Mouse (Mus musculus) hindbrain, embryonic 11.5 days (tissue): ENCODE measurements around the gene Gm45234. TPM values are rescaled to one million over a fixed set of nuclear protein-coding genes. Genes with fewer than 3 reads are reported as not detected.

Source experiments
- ATAC-seq: fragments of 200-750 bp; cut with Nextera tagmentation; 2 replicates; pipeline ENCODE4 v1.8.0; 2017; ENCODE audit warnings: mild to moderate bottlenecking, moderate TSS enrichment, moderate library complexity; ENCODE audit not compliant: low FRiP score
- DNase-seq: peaks from one replicate; pipeline ENCODE4 v3.0.0-alpha.2; 2015; ENCODE audit warnings: low spot score
- H3K27ac ChIP-seq: fragments of 300-500 bp; sonication (generic); 2 replicates; pipeline ENCODE4 v1.5.1; 2014; ENCODE audit warnings: mild to moderate bottlenecking, low read depth, low read length
- H3K27me3 ChIP-seq: fragments of 300-500 bp; sonication (generic); 2 replicates; pipeline ENCODE4 v1.6.1; 2014; ENCODE audit warnings: mild to moderate bottlenecking, low read length, moderate library complexity, mixed read lengths; ENCODE audit not compliant: control insufficient read depth, insufficient read depth
- H3K36me3 ChIP-seq: fragments of 300-500 bp; sonication (generic); 2 replicates; pipeline ENCODE4 v1.6.1; 2014; ENCODE audit warnings: mild to moderate bottlenecking, low read length, moderate library complexity, mixed read lengths; ENCODE audit not compliant: control insufficient read depth, insufficient read depth
- H3K4me1 ChIP-seq: fragments of 300-500 bp; sonication (generic); replicated peaks from 2 replicates; pipeline ENCODE4 v1.6.1; 2014; ENCODE audit warnings: low read length, mixed read lengths; ENCODE audit not compliant: control insufficient read depth, insufficient read depth
- H3K4me2 ChIP-seq: fragments of 300-500 bp; sonication (generic); replicated peaks from 2 replicates; pipeline ENCODE4 v1.6.1; 2014; ENCODE audit warnings: mild to moderate bottlenecking, low read depth, low read length
- H3K4me3 ChIP-seq: fragments of 300-500 bp; sonication (generic); 2 replicates; pipeline ENCODE4 v1.5.1; 2014; ENCODE audit warnings: low read depth, low read length
- H3K9ac ChIP-seq: fragments of 300-500 bp; sonication (generic); 2 replicates; pipeline ENCODE4 v1.6.1; 2014; ENCODE audit warnings: low read depth, low read length
- H3K9me3 ChIP-seq: fragments of 300-500 bp; sonication (generic); 2 replicates; pipeline ENCODE4 v1.6.1; 2016; ENCODE audit warnings: low read length; ENCODE audit not compliant: control insufficient read depth
- WGBS: fragments of 180-500 bp; shearing (Covaris S2); extraction: QIAGEN DNeasy Blood & Tissue Kit; methylation state at CpG from one replicate; pipeline ENCODE4 v1.1.7; 2014; 5-methylcytosine and 5-hydroxymethylcytosine counted together
- polyA plus RNA-seq: library from polyadenylated mRNA; unstranded; fragments of >200 nt; fragmentation: Nextera tagmentation; extraction: Ambion mirVana; gene quantifications from 2 replicates; pipeline ENCODE4 v1.2.1, GENCODE M21; 2014

Gm45234 gene
- polyA plus RNA-seq, 1 experiment from 2014 or later: not detected

DNA sequence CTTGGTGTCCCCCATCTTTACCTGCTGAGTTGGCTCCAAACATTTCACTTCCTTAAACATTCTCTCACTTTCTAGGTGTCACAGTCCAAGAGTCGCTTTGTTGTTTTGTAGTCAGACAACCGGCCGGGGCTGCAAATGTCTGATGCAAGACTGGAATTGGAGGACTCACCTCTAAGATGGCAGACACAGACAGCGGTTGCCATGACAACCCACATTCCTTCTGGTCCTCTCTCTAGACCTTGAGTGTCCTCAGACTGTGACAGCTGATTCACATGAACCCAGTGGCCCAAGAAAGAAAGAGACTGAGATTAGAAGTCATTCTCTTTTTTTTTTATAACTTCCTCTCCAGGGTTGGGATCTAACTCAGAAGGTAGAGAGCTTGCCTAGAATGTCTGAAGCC, 33.7 kb upstream of the Gm45234 start:
- Histone ChIP-seq H3K9ac (no peak overlapping the region), H3K4me1 (no peaks in the 10 kb centered on the region), H3K27me3 (no peaks in the 10 kb centered on the region), H3K36me3 (no peaks in the 10 kb centered on the region), H3K4me2 (no peak overlapping the region), H3K27ac (no peak overlapping the region), H3K9me3 (no peaks in the 10 kb centered on the region), H3K4me3 (no peak overlapping the region)
- ATAC-seq (no peak), DNase-seq (no peak)
- WGBS: 83% methylated on average over 4 of the region's 4 CpGs

DNA sequence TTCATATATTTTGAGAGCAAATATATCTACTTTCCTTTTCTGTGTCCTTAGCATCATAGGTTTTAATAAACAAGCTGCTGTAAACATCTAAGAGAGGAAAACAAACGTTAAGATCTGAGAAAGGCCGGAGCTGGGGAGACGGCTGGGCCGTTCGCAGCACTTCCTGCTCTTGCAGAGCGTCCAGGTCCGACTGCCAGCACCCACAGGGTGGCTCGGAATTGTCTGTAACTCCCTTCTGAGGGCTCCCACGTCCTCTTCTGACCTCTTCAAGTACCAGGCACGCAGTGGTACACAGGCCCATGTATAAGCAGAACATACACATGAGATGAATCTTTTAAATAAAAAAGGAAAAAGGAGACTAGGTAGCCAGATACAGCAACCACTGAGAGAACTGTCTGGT, 31.9 kb upstream of the Gm45234 start:
- H3K9me3 ChIP-seq: no peaks in the 10 kb centered on the region
- H3K4me1 ChIP-seq: no peaks in the 10 kb centered on the region; the same call in 1 of the 2 replicates
- no peak overlapping the region for H3K9ac ChIP-seq
- ATAC-seq (no peak), DNase-seq (no peak)
- no peak overlapping the region for H3K4me2 ChIP-seq
- H3K4me3 ChIP-seq: no peak overlapping the region
- no peak overlapping the region for H3K27ac ChIP-seq
- H3K27me3 ChIP-seq: no peaks in the 10 kb centered on the region
- no peaks in the 10 kb centered on the region for H3K36me3 ChIP-seq
- 78% methylated on average over 10 of the region's 10 CpGs for WGBS

DNA sequence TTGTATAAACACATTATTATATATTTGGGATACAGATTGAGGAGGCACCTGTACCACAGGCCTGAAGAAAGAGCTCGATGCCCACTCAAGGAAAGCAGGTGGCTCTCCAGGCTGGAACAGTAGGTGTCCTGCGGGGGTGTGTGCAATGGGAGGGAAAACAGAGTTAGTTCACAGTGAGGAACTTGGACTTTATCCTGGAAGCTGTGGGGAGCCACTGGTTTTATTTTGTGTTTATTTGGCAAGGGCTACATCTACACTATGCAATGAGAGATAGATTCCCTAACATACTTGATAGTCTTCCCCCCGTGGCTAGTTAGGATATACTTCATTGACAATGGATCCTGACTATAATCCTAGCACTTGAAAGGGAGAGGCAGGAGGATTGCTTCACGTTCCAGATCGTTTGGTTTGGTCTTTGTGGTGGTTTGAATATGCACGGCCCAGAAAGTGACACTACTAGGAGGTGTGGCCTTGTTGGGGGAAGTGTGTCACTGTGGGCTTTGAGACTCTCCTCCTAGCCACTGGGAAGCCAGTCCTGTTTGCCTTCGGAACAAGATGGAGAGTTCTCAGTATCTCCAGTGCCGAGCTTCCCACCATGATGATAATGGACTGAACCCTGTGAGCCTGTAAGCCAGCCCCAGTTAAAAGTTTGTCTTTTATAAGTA, 31.1 kb upstream of the Gm45234 start:
- no peak overlapping the region for H3K4me2 ChIP-seq
- no peaks in the 10 kb centered on the region for H3K9me3 ChIP-seq
- H3K4me3 ChIP-seq: no peak overlapping the region
- no peak overlapping the region for H3K27ac ChIP-seq
- WGBS: 63% methylated on average over 8 of the region's 8 CpGs
- no peak for DNase-seq
- H3K36me3 ChIP-seq: no peaks in the 10 kb centered on the region
- no peaks in the 10 kb centered on the region; the same call in 1 of the 2 replicates for H3K4me1 ChIP-seq
- no peak for ATAC-seq
- H3K27me3 ChIP-seq: no peaks in the 10 kb centered on the region
- no peak overlapping the region for H3K9ac ChIP-seq

DNA sequence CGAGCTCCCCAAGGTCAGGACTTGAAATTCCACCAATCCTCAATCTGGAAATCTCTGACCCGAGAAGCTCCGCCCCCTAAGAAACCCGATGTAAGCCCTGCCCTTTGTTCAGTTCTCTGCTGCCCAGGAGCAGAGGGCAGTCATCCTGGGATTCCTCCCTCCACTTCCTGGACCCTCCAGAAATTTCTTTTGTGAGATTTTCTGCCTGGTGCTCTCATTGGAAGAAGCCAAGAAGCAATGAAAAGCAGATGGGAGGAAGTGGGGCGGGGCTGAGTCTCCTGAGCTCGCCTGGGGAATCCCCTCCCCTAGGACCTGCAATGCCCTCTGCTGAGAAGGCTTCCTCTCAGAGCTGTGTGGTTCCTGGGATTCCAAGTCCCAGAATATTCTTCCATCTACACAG, 26.6 kb upstream of the Gm45234 start:
- Histone ChIP-seq H3K9me3 (no peaks in the 10 kb centered on the region), H3K4me2 (no peak overlapping the region), H3K9ac (no peak overlapping the region), H3K4me1 (no peaks in the 10 kb centered on the region; the same call in 1 of the 2 replicates), H3K27ac (no peak overlapping the region), H3K27me3 (no peaks in the 10 kb centered on the region; the same call in 1 of the 2 replicates), H3K4me3 (no peak overlapping the region; the same call in 1 of the 2 replicates), H3K36me3 (no peaks in the 10 kb centered on the region)
- 21% methylated on average over 6 of the region's 6 CpGs for WGBS
- ATAC-seq (no peak), DNase-seq (peak; percentile 33)

DNA sequence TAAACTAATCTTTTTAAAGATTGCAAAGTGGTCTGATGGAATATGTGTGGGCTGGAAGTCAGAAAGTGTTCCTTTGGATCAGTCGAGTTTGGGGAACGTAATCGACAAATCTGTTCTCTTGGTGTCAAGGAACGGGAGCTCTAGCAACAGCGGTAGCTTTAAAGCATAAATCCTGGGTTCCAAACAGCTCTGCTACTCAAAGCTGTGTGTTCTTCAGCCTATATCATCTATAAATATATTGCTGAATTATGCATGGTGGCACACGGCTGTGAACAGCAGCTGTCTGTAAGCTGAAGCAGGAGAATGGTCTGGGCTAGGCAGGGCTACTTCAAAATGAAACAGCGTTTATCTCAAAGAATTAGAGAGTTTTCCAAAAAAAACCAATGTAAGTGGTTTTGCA, 25.1 kb upstream of the Gm45234 start:
- Histone ChIP-seq H3K9me3 (no peaks in the 10 kb centered on the region), H3K4me1 (no peaks in the 10 kb centered on the region; the same call in 1 of the 2 replicates), H3K9ac (no peak overlapping the region), H3K27ac (no peak overlapping the region), H3K4me2 (no peak overlapping the region), H3K4me3 (no peak overlapping the region), H3K36me3 (no peaks in the 10 kb centered on the region), H3K27me3 (no peaks in the 10 kb centered on the region; the same call in 1 of the 2 replicates)
- no peak for ATAC-seq
- DNase-seq: no peak
- 92% methylated on average over 7 of the region's 7 CpGs for WGBS

DNA sequence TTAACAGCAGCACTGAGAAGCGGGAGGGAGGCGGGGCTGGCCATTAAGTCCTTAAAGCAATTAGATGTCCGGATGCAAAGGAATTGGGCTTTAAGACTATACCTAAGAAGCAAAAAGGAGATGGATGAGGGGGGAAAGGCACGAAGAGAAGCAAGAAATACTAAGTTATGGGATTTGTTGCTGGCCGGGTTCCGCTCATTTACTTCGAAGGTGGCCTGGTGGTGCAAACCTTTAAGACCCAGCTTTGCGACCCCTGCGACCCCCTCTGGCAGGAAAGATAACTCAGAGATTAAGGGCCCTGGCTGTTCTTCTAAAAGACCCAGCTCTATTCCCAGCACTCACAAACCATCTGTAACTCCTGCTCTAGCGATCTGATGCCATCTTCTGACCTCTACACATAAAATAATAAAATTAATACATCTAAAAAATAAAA, 24.2 kb upstream of the Gm45234 start:
- Histone ChIP-seq H3K27ac (no peak overlapping the region), H3K4me2 (peak overlapping the region; percentile 49), H3K27me3 (no peaks in the 10 kb centered on the region; the same call in 1 of the 2 replicates), H3K9ac (no peak overlapping the region), H3K4me3 (peak overlapping the region; percentile 23), H3K9me3 (no peaks in the 10 kb centered on the region), H3K4me1 (no peaks in the 10 kb centered on the region; the same call in 1 of the 2 replicates), H3K36me3 (no peaks in the 10 kb centered on the region)
- WGBS: 3% methylated on average over 10 of the region's 10 CpGs
- no peak for DNase-seq
- ATAC-seq: peak; percentile 36; the same call in 1 of the 2 replicates

DNA sequence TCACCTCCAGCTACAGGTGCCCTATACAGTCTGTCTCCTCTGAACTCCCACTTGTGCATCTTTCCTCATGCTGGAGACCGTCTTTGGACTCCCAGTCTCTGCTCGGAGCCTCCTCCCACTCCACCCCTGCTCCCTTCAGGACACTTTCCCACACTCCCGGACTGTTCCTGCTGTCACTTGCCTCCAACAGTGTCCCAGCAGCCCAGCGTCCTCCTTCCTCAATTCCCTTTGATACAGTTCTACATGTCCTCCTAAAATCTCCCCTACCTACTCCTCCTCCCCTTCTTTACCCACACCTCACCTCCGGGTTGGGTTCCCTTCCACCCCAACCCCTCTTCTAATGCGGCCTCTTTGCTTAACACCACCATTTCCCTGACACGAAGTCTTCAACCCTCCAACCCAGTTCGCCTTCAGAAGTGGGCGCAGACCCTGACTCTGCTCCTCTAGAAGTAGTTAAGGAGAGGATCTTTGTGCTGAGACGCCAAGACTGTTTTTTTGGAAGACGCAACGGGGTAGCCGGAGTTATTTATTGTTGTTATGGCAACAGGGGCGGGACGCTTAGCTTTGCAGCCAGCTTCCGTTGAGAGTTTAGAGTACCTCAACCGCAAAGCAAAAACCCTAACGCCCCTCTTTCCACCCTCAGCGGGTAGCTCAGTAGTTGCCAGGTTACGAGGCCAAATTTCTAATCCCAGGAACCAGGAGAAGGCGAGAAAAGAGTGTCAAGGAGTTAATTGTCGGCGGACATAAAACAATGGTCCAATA, 23.6 kb upstream of the Gm45234 start, which contains the start of gene Lrrc23:
TSS of gene Lrrc23 (minus strand) at position 506 of the 762 bp plus-strand sequence.
- Histone ChIP-seq H3K4me1 (no peaks in the 10 kb centered on the region; the same call in 1 of the 2 replicates), H3K27ac (no peak within 1 kb of the TSS), H3K27me3 (no peaks in the 10 kb centered on the region; the same call in 1 of the 2 replicates), H3K4me3 (peak within 1 kb of the TSS; percentile 23), H3K36me3 (no peaks in the 10 kb centered on the region), H3K4me2 (peak within 1 kb of the TSS; percentile 49), H3K9me3 (no peaks in the 10 kb centered on the region), H3K9ac (no peak within 1 kb of the TSS)
- WGBS: 4% methylated on average over 23 of the region's 23 CpGs
- ATAC-seq (peak; percentile 58), DNase-seq (peak; percentile 79)

DNA sequence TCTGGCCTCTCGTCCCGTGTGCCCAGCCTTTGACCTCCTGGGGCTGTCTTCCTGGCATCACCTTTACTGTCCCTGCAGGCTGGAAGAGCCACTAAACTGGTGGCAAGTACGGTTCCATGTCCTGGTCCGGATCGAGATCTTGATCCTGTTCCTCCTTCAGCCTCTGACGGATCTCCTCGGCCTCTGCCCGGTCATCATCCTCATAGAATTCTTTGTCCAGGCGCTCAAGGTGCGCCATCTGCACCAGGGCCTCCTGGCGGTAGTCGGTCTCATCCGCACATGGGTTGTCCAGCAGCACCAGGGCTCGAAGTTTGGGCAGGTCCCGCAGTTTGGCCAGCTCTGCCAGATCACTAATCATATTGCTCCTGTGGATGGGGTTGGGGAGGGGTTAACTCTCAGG, 14.7 kb upstream of the Gm45234 start:
- Histone ChIP-seq H3K36me3 (no peaks in the 10 kb centered on the region), H3K4me3 (no peak overlapping the region), H3K9ac (no peak overlapping the region), H3K4me1 (no peaks in the 10 kb centered on the region; the same call in 1 of the 2 replicates), H3K27me3 (peaks cover 2% of the 10 kb centered on the region; the same call in 1 of the 2 replicates), H3K4me2 (no peak overlapping the region), H3K9me3 (no peaks in the 10 kb centered on the region), H3K27ac (no peak overlapping the region)
- DNase-seq (no peak), ATAC-seq (no peak)
- WGBS: 82% methylated on average over 15 of the region's 15 CpGs
